Mouse (Mus musculus): Measurements from ENCODE around the gene Taf10.

Taf10 gene

DNA sequence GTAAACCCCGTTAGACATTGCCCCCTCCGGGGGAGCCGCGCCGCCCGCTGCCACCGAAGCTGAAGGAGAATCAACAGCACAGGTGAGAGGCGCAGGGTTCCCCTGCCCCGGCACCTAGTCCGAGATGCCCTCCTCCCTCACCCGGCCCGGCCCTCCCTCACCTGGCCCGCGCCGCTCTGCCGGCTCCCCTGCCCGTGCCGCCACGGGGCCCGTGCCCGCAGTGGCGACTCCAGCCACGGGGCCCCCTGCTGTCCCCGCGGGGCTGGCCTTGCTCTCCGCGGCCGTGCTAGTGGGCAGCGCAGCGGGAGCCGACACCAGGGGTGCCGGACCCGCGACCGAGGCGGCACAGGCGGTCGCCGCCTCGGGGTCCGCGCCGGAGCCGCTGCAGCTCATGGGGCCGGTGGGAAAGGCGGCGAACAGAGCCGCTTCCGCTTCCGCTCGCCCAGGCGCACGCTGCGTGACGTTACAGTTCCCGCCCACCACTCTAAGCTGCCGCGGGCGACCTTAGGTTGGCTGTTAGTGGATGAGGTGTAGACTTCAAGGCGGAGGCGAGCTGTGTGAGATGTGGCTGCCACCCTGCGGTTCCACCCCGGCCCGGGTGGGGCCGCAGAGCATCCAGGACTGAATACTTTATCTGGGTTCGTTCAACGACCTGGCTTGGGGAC lies at the start of gene Taf10:
TSS of gene Taf10 (minus strand) at position 436 of the 665 bp plus-strand sequence.
- DNase-seq, result peak; percentile 86

GRCm38 (mm10) chr7:105793701-105794100 lies 49.5 kb upstream of the Taf10 start:
- DNase-seq, result no peak

DNA sequence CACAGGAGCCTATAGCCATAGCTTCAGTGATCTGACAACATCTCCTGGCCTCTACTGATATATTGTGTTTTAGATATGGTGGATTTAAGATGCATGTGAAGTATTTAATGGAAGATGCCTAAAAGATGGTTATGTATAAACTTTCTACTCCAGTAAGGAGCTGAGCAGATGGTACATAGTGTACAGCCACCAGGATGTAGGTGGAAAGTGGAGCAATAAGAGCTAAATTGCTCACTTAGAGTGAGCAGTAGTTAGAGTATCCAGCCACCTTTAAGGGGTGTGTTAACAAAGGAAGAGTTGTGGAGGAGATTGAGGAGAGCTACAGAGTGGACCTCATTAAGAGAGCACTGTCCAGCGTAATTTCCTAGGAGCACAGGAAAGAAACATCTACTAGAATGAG lies 47.0 kb upstream of the Taf10 start:
- no peak for DNase-seq

DNA sequence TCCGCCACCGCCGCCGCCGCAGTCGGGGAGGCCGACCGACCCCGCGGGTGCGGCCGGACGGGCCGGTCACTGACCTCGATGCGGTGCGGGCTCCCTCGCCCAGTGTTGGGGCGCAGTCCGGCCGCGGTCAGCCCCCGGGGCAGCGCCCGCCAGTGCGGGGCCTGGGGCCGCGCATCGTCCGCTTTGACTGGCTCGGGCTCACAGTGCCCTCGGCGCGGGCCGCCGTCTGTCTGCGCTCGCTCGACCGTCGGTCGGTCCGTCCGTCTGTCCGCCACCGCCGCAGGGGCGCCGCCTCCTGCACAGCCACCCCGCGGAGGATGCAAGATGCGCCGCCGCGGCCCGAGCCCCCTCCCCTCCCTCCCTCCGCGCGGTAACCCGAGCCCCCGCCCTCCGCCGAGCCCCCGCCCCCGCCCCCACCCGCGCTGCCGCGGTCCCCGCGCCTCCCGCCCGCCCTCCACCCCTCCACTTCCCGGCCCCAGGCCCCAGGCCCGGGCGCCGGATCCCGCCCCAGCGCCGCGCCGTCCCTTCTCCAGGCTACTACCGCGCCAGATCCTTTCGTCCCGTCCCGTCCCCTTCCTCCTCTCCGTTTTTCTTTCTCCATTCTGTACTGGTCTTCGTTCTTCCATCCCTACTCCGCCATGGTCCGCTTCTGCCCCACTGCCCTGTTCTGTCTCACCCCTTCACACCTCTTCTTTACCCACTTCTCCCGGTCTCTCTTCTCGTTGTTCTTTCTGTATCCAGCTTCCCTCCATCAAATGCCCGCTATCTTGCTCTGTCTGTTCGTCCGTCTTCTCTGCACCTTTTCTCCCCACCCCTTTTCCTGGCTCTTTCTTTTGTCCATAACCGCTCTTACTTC lies 43.4 kb upstream of the Taf10 start, which contains the start of gene Dchs1:
TSS of gene Dchs1 (minus strand) at position 370 of the 856 bp plus-strand sequence.
- DNase-seq, result peak; percentile 41

DNA sequence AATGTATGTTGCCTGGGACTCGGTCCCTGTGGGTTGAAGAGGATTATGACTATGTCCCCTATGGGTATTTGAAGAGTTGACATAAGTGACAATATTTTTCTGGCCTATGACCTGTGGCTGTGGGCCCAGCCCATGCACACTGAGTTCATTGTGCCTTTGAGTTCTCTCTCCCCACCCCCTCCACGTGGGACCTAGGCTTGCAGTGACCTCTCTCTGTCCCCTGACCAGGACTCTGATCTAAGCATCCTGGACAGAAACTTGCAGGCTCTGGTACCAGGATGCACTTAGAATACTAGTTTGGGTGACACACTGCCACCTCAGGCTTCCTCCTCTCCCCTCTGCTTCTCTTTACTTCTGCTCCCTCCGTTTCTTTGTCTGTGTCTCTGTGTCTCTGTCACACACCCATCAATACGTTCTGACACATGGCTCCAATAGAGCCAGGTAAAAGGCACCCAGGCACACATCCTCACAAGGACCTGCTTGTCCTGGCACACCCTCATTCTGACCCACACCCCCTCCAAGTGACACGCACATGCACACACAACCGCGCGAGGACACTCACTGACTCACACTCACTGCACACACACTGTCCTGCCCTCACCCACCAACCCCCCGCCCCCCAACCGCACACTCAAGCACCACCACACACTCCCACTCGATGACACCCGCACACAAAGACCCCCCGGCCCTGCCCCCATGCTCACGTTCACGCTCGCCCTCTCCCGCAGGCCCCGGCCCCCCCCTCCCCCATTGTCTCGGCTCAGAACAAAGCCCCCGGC lies 42.5 kb upstream of the Taf10 start:
- DNase-seq, result no peak

DNA sequence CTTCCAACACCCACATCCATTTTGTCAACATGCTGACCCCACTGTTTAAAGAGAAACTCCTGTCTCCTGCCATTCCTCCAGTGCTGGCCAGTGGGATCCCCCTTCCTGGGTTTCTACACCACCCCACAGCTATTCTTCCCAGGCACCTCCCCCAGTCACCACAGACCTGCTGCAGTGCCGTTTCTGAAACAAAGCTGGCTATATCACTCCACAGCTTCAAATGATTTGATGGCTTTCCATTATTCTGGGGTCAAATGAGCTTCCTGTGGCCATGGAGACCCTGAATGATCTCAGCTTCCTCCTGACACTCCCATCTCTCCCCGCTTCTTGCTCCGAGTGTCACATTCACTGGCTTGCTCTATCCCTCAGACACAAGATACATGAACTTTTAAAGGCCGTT lies 40.4 kb upstream of the Taf10 start:
- no peak for DNase-seq

- no peak for DNase-seq
Observed at GRCm38 (mm10) chr7:105783861-105784260, 39.7 kb upstream of the Taf10 start.

- DNase-seq, result no peak
Observed at GRCm38 (mm10) chr7:105778553-105779265, 34.5 kb upstream of the Taf10 start.

- no peak for DNase-seq
Observed at GRCm38 (mm10) chr7:105777797-105778552, 33.8 kb upstream of the Taf10 start.

DNA sequence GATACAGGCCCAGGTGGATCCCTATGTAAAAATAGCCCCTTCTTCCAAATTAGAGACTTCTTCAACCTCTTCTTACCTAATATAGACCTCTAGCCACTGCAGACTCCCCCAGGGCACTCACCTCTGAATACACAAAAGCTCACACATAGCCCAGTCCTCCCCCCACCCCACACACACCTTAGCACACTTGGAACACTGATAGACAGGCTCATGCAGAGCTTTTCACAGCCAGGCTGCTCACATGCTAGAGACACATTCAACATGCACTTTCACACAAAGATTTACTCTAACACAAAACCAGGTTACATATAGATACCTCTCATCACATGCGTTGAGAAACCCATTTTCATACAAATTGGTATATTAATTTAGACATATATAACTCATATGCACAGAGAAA lies 33.2 kb upstream of the Taf10 start:
- no peak for DNase-seq

GRCm38 (mm10) chr7:105776026-105776425 lies 31.9 kb upstream of the Taf10 start:
- no peak for DNase-seq

DNA sequence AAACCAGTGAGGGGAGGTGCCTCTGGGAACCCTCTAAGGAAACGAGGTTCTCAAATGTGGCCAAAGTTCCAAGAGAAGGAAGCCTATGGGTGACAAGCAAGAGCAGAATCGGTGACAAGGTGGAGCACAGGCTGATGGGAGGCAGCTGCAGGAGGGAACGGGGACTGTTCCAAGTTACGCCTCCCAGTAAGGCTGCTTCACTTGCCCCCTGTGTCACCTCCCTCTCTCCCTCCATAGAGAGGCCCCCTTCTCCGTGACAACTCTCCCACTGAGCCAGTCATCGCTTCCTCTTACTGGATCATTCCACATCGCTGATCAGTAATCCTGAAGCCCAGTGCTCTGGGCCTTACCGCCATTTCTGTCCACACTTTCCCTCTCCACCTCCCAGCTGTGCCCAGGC lies 30.5 kb upstream of the Taf10 start:
- DNase-seq, result no peak

DNA sequence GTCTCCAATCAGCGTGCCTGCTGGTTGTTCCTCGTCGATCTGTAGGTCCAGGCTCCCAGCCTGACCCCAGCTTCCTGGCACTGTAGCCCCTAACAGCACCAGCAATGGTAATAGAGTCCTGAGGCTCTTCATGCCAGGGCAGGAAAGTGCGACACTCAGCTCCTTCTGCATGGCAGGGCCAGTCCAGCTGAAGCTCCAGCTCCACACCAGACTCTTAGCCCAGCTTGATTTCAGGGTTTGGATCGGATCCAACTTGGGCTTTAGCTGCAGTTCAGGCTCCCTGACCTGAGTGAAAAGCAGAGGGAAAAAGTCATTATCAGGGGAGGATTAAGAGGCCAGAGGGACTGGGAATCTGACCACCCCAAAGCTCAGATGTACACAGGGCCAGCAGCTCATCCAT lies 28.9 kb upstream of the Taf10 start:
- DNase-seq, result no peak

DNA sequence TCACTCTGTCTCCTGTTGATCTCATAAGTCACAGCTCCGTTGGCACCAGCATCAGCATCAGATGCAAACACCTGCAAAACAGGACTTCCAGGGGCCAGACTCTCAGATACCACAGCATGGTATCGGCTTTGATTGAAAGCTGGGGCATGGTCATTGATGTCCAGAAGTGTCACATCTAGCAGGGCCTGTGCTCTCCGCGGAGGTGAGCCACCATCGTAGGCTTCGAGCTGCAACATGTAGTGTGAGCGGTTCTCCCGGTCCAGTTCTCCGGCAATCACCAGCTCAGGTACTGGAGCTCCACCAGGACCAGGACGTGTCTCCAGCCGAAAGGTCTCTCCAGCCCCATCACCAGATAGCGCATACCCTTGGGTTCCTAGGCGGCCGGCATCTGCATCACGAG lies 28.2 kb upstream of the Taf10 start:
- DNase-seq, result no peak

DNA sequence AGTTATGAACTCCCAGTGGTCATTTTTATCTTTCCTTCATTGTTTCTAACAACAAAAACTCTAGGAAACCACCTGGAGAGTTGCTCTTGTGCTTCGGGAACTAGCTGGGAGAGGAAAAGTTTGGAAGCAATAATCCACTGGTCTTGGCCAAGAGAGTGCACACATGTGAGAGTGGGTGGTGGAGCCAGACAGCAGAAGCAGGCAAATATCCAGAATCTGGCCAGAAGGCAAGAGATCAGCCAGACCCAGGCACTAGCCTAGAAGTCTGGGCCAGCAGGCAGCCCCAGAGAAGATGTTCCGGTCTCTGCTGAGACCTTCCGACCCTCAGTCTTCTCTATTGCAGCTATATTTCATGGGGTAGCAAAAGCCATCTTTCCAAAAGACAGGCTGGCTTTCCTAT lies 25.8 kb upstream of the Taf10 start:
- no peak for DNase-seq

DNA sequence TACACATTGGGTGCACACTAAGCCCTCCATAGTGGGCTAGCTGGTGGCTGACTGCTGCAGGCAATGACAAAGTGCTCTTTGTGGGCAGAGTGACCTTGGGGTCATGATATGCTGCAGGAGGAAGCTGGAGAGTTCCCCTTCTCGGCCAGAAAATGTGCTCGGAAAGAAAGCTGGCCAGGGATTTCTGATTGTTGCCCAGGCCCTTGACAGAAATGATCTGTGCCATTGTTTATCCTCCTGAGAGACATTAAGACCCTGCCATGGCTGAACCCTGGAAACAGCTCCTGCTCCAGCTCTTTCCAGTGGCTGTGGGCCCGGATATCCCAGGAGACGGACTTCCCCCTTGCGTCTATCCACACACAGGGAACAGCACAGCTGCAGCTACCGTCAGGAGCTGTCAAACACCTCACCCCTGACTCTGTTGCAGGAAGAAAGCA lies 23.6 kb upstream of the Taf10 start:
- DNase-seq, result no peak

DNA sequence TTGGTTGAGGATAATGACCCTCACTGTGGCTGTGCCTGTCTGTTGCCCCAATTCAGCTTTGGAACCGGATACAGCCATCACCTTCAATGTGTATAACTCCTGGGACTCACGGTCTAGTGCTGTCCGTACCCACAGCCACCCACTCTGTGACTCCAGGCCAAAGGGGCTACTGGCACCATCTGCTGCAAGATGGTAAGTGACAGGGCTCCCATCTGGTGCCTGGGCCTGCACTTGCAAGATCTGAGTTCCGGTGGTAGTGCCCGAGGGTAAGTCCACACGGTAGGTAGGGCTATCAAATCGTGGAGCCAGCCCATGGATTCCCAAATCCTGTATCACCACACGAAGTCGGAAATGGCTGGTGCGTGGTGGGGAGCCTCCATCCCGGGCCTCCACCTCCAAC lies 20.2 kb upstream of the Taf10 start:
- no peak for DNase-seq

DNA sequence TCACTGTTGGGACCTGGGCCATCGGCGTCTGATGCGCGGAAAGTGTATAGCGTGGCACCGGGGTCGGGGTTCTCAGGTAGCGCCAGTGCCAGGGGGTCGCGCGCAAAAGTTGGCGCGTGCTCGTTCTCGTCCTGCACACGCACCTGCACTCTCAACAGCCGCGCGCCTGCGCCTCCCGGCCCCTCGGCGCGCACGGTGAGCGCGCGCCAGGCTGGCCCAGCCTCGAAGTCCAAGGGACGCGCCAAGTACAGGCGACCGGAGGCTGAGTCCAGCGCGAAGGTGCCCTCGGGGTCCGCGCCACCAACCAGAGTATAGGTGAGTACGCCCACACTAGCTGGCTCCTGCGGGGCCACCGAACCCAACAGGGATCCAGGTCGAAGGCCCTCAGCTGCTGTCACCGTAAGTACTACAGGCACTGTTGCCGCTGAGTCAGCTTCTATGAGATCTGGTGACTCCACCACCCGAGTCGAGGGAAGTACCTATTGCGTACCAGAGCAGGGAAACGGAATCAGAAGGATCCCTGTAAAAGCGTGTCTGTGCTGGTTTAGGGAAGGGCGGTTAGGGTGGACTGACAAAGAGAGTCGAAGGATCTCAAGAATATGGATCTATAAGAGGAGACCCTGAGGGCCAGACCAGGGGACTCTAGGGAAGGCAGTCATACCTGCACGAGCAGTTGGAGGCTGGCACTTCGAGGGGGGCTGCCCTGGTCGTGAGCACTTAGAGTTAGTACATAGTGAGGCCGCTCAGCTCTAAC lies 18.5 kb upstream of the Taf10 start:
- DNase-seq, result no peak

- DNase-seq, result no peak
Observed at GRCm38 (mm10) chr7:105761813-105762484, 17.8 kb upstream of the Taf10 start.

DNA sequence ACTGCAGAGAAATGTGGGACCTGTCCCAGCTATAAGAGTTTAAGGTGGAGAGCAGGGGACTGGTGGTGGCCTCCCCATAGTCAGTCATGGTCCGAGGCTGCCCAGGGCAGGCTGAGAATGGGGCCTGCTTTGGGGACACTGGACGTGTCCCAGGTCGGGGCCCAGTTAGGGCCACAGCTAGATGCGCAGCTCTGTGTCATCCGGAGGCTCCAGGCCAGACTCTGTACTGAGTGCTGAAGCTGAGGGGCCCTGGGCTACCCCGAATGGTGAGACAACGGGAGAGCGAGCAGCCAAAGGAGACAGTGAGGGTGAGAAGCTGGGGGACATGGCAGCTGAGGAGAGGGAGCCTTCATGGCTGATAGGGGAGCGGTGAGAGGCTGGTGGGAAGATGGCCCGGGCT lies 9.1 kb upstream of the Taf10 start:
- DNase-seq, result no peak

GRCm38 (mm10) chr7:105752716-105753115 lies 8.6 kb upstream of the Taf10 start:
- DNase-seq, result no peak
